Mouse (Mus musculus) cerebellum, adult 2 months (tissue): Measurements from ENCODE around the gene Tgfb3.

ENCODE experiments used
- CTCF ChIP-seq: fragments of 200-500 bp; IDR thresholded peaks from 2 replicates; pipeline ENCODE4 v1.5.1; 2011; ENCODE audit warnings: low read depth, mild to moderate bottlenecking, control low read depth, low read length, moderate library complexity, borderline replicate concordance; ENCODE audit not compliant: insufficient read depth
- POLR2A ChIP-seq: fragments of 200-500 bp; IDR thresholded peaks from 2 replicates; pipeline ENCODE4 v1.6.1; 2011; ENCODE audit warnings: low read length, control low read depth, borderline replicate concordance; ENCODE audit not compliant: insufficient read depth

DNA sequence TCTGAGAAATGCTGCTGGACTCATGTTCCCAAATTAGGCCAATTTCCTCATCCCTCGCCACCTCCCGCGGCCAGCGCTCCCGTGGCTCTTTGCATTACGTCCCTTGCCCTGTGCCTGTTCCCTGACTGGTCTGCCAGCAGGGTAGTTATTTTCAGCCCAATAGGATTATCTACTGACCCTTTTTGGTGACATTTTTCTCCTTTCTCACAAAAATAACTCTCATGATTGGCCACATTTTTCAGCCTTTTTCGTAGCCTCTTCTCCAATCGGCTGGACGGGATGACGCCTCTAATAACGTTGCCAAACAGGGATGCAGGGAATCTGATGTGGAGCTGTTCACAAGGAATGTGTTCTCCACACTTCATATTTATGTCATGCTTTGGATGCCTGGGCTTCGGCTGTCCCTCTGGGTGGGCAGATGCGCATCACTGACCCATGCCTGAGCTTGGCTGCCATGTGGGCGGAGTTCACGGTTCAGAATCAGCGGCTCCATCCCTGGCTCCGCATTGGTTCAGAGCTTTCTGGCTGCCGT lies 12.8 kb upstream of the Tgfb3 start:
- TF ChIP-seq CTCF (no peak), POLR2A (no peak)
